Mouse (Mus musculus): ENCODE measurements around the gene Art3. TPM values are rescaled to one million over a fixed set of nuclear protein-coding genes. Genes with fewer than 3 reads are reported as not detected.

The Art3 gene
- 4.9 and 5.2 TPM in 2 replicates for polyA plus RNA-seq (2012; rRNA removed)

GRCm38 (mm10) chr5:92331635-92332338 is at the start of gene Art3:
Gene Art3, plus strand, starts transcription at chr5:92331827.

GRCm38 (mm10) chr5:92309681-92310511 is 21.7 kb upstream of the Art3 start, which contains the start of gene Sdad1:
Gene Sdad1, minus strand, starts transcription at chr5:92310479.

DNA sequence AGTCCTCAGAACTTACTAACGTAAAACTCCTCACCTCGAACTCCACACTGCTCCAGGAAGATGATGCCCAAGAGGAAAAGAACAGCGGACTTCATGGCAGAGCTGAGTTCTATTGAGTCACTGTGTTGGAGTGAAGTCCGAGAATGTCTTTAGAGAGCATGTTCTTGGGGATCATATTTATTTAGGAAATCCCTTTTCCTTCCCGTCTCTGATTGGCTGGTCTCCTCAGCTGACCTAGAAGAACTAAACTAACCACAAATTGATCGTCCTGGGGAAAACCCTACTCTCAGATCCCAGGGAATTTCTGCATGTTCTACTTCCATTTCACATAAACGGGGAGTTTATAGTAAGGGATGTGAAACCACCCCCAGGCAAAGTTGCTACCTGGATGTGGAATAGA is 3.7 kb upstream of the Art3 start, which contains the start of gene Cxcl9:
TSS of gene Cxcl9 (minus strand) at position 151 of the 400 bp plus-strand sequence.

DNA sequence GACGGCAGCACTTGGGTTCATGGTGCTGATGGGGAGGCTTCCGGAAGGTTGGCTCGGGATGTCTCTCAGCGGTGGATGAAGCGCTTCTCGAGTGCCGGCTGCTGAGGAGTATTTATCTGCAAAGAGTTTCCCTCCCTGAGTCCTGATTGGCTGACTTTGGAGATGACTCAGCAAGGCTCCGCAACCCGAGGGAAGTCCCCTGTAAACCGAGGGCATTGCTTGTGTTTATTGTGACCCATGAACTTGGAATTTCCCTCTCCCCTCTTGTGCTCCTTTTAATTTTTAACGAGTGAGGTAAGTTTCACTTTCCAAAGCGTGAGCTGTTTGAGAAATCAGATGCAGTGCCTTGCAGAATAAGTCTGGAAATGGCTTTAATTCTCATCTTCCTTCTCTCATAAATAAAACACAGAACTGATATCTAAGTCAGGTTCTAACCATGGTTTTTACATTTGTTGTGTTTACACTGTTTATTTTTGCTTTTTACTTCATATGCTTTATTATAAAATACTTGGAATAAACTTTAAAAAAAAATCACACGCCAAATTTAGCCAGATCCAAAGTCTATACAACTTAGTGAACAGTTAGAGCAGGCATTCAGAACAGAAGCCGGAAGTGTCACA is 17.3 kb downstream of the Art3 start, which contains the start of gene Cxcl10:
TSS of gene Cxcl10 (minus strand) at position 96 of the 620 bp plus-strand sequence.

GRCm38 (mm10) chr5:92435025-92435584 is 103.5 kb downstream of the Art3 start, which contains the start of gene Nup54:
Gene Nup54, minus strand, starts transcription at chr5:92435219.

Other genes with a start within 250 kb of the Art3 start
- 12.3 and 14.3 TPM in 2 replicates for gene G3bp2, start 248.1 kb upstream of the Art3 start, polyA plus RNA-seq (2012; rRNA removed)
- gene Uso1, start 193.9 kb upstream of the Art3 start, polyA plus RNA-seq (2012; rRNA removed) = 29.4 and 36.8 TPM in 2 replicates
- gene U90926, start 116.4 kb upstream of the Art3 start, polyA plus RNA-seq (2012; rRNA removed) = not detected in 2 replicates
- 2.0 and 2.2 TPM in 2 replicates for gene Ppef2, start 75.5 kb upstream of the Art3 start, polyA plus RNA-seq (2012; rRNA removed)
- gene Naaa, start 53.7 kb upstream of the Art3 start, polyA plus RNA-seq (2012; rRNA removed) = 62.5 and 106 TPM in 2 replicates
- 14.7 and 14.9 TPM in 2 replicates for gene Sdad1, start 21.3 kb upstream of the Art3 start, polyA plus RNA-seq (2012; rRNA removed)
- gene Cxcl9, start 3.7 kb upstream of the Art3 start, polyA plus RNA-seq (2012; rRNA removed) = 2.7 and 3.0 TPM in 2 replicates
- 6.1 and 7.6 TPM in 2 replicates for gene Cxcl10, start 17.1 kb downstream of the Art3 start, polyA plus RNA-seq (2012; rRNA removed)
- gene Nup54, start 103.4 kb downstream of the Art3 start, polyA plus RNA-seq (2012; rRNA removed) = 9.6 and 23.6 TPM in 2 replicates
- 31.3 and 39.4 TPM in 2 replicates for gene Scarb2, start 175.0 kb downstream of the Art3 start, polyA plus RNA-seq (2012; rRNA removed)
- 7.9 and 9.6 TPM in 2 replicates for gene Fam47e, start 223.2 kb downstream of the Art3 start, polyA plus RNA-seq (2012; rRNA removed)